Mouse (Mus musculus) cortical plate, adult 2 months (tissue): ENCODE results near the gene Ttc7b. TPM values are rescaled to one million over a fixed set of nuclear protein-coding genes. Genes with fewer than 3 reads are reported as not detected.

Experiments
- H3K27ac ChIP-seq: fragments of 200-500 bp; 2 replicates; pipeline ENCODE4 v1.5.1; 2012; ENCODE audit warnings: low read length, control low read depth, inconsistent platforms; ENCODE audit not compliant: insufficient read depth
- H3K4me1 ChIP-seq: fragments of 200-500 bp; 2 replicates; pipeline ENCODE4 v1.6.1; 2011; ENCODE audit warnings: low read length; ENCODE audit not compliant: control insufficient read depth, insufficient read depth
- H3K4me3 ChIP-seq: fragments of 200-500 bp; 2 replicates; pipeline ENCODE4 v1.5.1; 2011; ENCODE audit warnings: mild to moderate bottlenecking, low read length, control low read depth; ENCODE audit not compliant: insufficient read depth
- CTCF ChIP-seq: fragments of 200-500 bp; IDR thresholded peaks from 2 replicates; pipeline ENCODE4 v1.5.1; 2011; ENCODE audit warnings: mild to moderate bottlenecking, control low read depth, low read length; ENCODE audit not compliant: insufficient read depth; ENCODE audit errors: extremely low read depth
- POLR2A ChIP-seq: fragments of 200-500 bp; IDR thresholded peaks from 2 replicates; pipeline ENCODE4 v1.6.1; 2011; ENCODE audit warnings: mild to moderate bottlenecking, low read length, control low read depth; ENCODE audit not compliant: insufficient read depth; ENCODE audit errors: extremely low read depth
- polyA plus RNA-seq: library from polyadenylated mRNA; depleted of rRNA; stranded (reverse); fragments of >200 nt; gene quantifications from 2 replicates; pipeline ENCODE4 v1.2.3, GENCODE M21; 2012

Gene Ttc7b
- polyA plus RNA-seq, 1 experiment, result 221 TPM

DNA sequence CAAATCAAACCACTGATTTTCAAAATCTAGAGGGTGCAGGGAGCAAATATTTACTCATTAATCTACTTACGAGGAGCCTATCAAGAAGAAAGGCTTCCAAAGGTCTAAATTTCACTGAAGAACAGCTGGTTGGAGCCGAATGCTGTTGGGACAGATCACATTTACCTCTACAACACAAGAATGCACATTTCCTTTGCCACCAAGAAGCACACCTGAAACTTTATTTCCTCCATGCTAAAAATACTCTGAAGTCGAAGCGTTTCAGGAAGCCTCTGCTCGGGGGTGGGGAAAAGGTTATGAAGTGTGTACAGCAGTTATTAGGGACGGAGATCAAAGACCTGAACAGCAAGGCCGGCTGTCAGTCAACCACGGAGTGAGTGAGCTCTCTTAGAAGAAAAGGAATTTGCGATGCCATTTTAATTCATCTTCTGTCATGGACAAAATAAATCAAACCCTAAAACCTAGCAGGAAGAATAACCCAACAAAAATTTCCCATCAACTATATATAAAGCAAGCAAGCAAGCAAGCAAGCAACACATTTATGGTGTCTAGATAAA lies 18.6 kb upstream of the Ttc7b start:
- 0 out of 2 replicates have a peak overlapping the region, but pooled peaks have one; percentile 33 for H3K27ac ChIP-seq
- TF ChIP-seq POLR2A, result no peak
- TF ChIP-seq CTCF, result no peak

DNA sequence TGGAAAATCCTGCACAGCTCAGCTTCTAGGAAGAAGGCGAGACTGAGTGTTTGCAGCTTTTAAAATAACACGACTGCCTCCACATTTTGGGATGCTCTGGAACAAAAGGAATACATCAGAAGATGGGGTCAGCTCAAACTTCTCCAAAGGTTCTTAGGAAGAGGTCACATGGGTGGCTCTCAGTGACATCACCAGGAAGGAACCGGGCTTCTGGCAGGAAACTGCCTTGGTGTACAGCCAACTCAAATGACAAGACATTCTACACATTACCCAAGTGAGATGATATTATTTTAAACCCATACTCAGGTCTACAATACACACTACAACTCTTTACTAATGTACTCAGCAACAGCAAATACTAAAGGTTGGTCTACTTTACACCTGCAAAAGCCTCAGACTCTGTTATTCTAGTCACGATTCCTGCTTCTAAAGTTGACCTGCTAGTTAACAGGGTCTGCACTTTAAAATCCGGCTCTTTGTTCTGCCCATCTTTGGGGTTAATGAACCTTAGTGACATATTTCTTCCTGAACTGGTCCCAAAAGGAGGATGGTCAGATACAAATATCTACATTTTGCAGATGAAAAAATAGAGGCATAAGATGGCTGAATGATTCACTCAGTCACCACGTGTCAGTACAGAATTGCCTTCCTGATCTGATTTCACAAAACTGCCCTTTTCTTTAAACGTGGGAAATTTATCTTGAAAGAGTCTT lies 18.0 kb upstream of the Ttc7b start:
- H3K4me3 ChIP-seq, result no peak overlapping the region
- 0 out of 2 replicates have a peak, but pooled peaks cover 2% of the 10 kb centered on the region for H3K4me1 ChIP-seq
- H3K27ac ChIP-seq, result no peak overlapping the region
- no peak for TF ChIP-seq POLR2A
- TF ChIP-seq CTCF, result no peak

More for the DNA sequence above, 18.6 kb upstream of the Ttc7b start:
- H3K4me3 ChIP-seq, result no peak overlapping the region
- 0 out of 2 replicates have a peak, but pooled peaks cover 2% of the 10 kb centered on the region for H3K4me1 ChIP-seq

DNA sequence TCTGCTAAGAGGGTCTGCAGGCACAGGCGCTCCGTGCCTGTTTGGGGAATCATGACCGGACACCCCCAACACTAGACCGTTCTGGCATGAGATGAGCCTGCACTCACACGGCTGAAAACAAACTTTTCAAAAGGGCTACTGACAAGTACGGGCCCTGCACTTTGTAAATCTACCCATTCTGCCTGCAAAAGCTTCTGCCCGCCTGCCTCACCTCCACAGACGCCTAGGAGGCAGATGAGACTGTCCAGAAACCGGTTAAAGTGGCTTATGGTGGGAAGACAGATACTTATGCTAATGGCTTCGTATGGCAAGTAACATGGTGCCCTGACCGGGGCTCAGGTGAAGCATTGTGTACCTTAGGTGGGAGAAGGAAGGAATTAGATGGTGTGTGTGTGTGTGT lies 16.5 kb upstream of the Ttc7b start:
- no peak for TF ChIP-seq POLR2A
- 0 out of 2 replicates have a peak, but pooled peaks cover 2% of the 10 kb centered on the region for H3K4me1 ChIP-seq
- no peak overlapping the region for H3K27ac ChIP-seq
- H3K4me3 ChIP-seq, result no peak overlapping the region

DNA sequence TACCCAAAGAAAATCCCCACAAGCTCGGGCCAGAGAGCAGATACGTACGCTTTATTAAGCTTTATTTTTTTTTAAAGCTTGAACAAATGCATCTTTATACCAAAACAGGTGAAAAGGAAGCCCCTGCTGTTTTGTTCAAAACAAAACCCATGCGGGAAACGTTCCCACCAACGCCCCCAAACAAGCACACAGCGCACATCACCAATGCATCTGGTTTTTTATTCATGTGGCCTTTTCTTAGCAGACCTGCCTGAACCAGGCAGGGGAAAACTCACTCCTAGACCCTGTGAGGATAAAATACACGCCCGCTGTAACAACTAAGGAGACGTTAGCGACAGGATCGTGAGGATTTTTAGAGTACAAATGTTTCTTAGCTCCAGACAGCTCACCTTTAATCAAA lies 14.4 kb upstream of the Ttc7b start:
- Histone ChIP-seq H3K4me3 (no peak overlapping the region), H3K4me1 (0 out of 2 replicates have a peak, but pooled peaks cover 2% of the 10 kb centered on the region), H3K27ac (no peak overlapping the region)
- TF ChIP-seq POLR2A (no peak), CTCF (no peak)

DNA sequence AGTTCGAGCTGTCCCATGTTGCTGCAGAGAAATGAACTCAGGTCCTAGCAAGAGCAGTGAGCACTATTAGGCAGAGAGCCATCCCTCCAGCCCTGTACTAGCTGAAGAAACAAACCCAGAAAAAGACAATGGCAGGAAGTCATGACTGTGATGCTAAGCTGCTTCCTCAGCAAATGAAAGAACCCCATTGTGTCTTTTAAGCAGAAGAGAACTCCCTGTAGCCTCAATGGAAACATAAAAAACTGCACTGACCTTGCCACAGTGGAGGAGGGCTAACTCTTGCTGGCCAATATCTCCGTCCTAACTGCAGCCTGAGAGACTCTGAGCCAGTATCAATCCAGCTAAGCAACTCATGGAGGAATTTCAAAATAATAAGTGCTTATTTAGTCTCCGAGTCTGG lies 13.4 kb upstream of the Ttc7b start:
- Histone ChIP-seq H3K27ac (peak overlapping the region; percentile 7; the same call in 1 of the 2 replicates), H3K4me3 (no peak overlapping the region), H3K4me1 (peaks cover 2% of the 10 kb centered on the region; the same call in 1 of the 2 replicates)
- TF ChIP-seq CTCF, result no peak
- TF ChIP-seq POLR2A, result no peak

DNA sequence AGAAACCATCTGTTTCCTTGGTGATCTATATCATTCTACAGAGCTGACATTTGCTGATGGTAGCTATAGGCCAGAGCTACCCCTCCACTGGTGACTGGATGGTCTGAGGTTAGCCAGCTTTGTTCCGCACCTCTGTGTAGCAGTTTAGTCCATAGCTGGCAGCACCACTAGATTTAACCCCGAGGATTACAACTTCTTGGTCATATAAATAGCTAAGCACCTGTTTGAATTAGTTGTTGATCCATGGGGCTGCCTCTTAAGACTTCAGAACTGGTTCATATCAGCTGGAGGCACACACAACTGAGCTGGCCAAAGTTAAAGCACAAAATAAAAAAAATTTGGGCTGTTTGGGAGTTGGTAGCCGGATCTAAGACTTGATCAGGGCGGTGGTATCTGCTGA lies 12.6 kb upstream of the Ttc7b start:
- H3K27ac ChIP-seq, result no peak overlapping the region
- peaks cover 4% of the 10 kb centered on the region; the same call in 1 of the 2 replicates for H3K4me1 ChIP-seq
- H3K4me3 ChIP-seq, result no peak overlapping the region
- no peak for TF ChIP-seq POLR2A
- TF ChIP-seq CTCF, result no peak

DNA sequence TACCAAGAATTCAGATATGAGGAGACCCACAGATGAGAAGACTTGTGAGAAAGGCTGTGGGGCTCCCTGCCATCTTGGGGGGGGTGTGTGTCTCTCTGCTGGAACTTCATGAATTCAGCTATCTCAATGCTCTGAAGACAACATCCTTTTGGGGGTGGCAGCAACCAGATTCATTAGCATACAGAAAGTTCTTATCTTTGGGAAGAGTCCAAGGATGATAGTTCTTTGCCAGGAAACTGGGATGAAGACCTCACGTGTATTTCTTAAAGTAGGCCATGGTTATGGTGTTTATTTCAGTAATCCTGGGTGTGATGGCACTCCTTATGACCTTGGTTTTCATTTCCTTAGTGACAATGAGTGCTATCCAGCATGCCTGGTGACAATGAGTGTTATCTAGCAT lies 11.1 kb upstream of the Ttc7b start:
- Histone ChIP-seq H3K4me1 (peaks cover 5% of the 10 kb centered on the region), H3K4me3 (no peak overlapping the region), H3K27ac (no peak overlapping the region)
- TF ChIP-seq CTCF, result no peak
- no peak for TF ChIP-seq POLR2A

DNA sequence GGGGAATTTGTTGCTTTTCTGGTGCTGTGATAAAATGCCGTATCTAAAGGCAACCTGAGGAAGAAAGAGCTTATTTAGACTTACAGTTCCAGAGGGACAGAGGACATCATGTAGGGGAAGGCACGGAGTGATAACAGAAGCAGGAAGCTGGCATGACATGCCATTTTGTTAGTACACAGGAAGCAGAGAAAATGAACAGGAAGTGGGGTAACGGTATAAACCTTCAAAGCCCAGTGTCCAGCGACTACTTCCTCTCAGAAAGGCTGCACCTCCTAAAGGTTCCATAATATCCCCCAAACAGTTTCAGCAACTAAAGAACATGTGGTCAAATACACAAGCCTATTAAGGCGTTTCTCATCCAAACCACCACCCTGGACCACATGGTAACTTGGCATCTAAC lies 10.2 kb upstream of the Ttc7b start:
- Histone ChIP-seq H3K27ac (no peak overlapping the region), H3K4me3 (no peak overlapping the region), H3K4me1 (peaks cover 5% of the 10 kb centered on the region)
- TF ChIP-seq CTCF (no peak), POLR2A (no peak)

DNA sequence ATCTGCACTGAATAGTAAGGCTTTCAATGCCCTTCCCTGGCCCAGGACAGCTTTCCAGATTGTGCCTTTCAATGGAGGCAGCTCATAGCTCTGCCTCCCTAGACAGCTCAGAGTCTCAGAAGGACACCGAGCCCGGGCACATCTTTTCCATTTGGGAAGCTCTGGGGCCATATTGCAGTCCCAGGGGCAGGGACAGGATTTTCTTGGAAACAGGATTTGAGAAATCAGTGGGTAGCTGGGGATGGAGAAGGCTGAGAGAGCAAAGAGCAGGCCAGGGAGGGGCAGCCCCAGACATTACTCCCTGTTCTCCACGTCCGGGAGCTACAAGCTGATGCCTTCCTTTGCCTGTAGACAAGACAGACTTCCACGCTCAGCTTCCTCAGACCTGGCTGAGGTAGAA lies 9.0 kb upstream of the Ttc7b start:
- TF ChIP-seq POLR2A (no peak), CTCF (no peak)
- Histone ChIP-seq H3K4me3 (no peak overlapping the region), H3K4me1 (peaks cover 5% of the 10 kb centered on the region), H3K27ac (no peak overlapping the region)

DNA sequence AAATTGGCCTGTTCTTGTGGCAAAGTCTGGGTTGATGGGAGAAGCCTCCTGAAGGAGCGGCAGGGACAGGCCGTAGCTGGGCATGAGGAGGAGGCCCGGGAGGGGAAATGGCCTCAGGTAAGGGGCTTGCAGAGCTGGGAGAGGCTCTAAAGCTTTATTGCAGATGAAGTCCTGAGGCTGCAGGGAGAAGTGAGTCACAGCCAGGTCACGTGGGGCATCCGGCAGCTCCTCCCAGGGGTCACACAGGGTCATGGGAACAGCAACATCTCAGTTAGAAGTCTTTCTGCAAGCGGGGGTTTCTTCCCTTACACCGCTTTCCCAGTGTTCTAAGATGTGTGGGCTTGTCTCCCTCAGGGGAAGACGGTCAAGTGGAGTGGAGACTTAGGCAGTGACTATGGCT lies 8.5 kb upstream of the Ttc7b start:
- H3K4me3 ChIP-seq, result no peak overlapping the region
- TF ChIP-seq CTCF (no peak), POLR2A (no peak)
- peak overlapping the region; percentile 51 for H3K27ac ChIP-seq
- H3K4me1 ChIP-seq, result peaks cover 5% of the 10 kb centered on the region
